In genomic region chr2:105680999-105681710, GRCm38 (mm10) we compare ENCODE assay signal across 11 mouse cellular contexts. TPM values are rescaled to one million over a fixed set of nuclear protein-coding genes. Genes with fewer than 3 reads are reported as not detected.
DNase-seq lines count a peak whose midpoint lies in the region; ATAC-seq and TF ChIP-seq lines count a peak whose summit lies in the region.
"Had no signal": no experiment of that assay in that cellular context is flagged by ENCODE, and none has a peak within 500 bp of the region (broad histone marks: within the 10 kb centered on the region; RNA-seq: fewer than 3 reads in every experiment).

No protein-coding gene starts in this region.

- no peak for ATAC-seq in embryonic facial prominence, embryonic 12.5 days (ENCODE audit: insufficient number of reproducible peaks, insufficient read depth, low FRiP score, low TSS enrichment)
- ATAC-seq in intestine, embryonic 14.5 days (replicated peaks; ENCODE audit: low FRiP score, low TSS enrichment, low read depth): no peak
- ATAC-seq in neural tube, embryonic 14.5 days (ENCODE audit: low read depth): peak; percentile 15; the same call in 1 of the 2 replicates
- ATAC-seq: inflammation-experienced regulatory T-cells, adult 6 months had no signal

- no peak for TF ChIP-seq CTCF in gastrocnemius, adult 2 months (IDR thresholded peaks at IDR 0.05)

- no peak overlapping the region for H3K9ac ChIP-seq in embryonic facial prominence, embryonic 12.5 days
- no peak overlapping the region for H3K9ac ChIP-seq in intestine, embryonic 14.5 days (ENCODE audit: low read length)
- H3K9ac ChIP-seq in neural tube, embryonic 14.5 days (replicated peaks; ENCODE audit: low read depth, low read length): no peak overlapping the region; the same call in 1 of the 2 replicates
- H3K9ac ChIP-seq: liver, embryonic 14.5 days had no signal

- H3K4me1 ChIP-seq in embryonic facial prominence, embryonic 12.5 days: peaks cover 12% of the 10 kb centered on the region
- peaks cover 3% of the 10 kb centered on the region; the same call in 1 of the 2 replicates for H3K4me1 ChIP-seq in intestine, embryonic 14.5 days (replicated peaks; ENCODE audit: control insufficient read depth, insufficient read depth, low read length)
- H3K4me1 ChIP-seq in neural tube, embryonic 14.5 days (ENCODE audit: control insufficient read depth, insufficient read depth, low read length): peaks cover 12% of the 10 kb centered on the region; the same call in 1 of the 2 replicates

- H3K4me3 ChIP-seq in embryonic facial prominence, embryonic 12.5 days: 0 out of 2 replicates have a peak overlapping the region, but pooled peaks have one; percentile 19
- H3K4me3 ChIP-seq in intestine, embryonic 14.5 days (ENCODE audit: low read depth, low read length): no peak overlapping the region
- H3K4me3 ChIP-seq in neural tube, embryonic 14.5 days (ENCODE audit: low read depth, low read length): peak overlapping the region; percentile 18
- no peak overlapping the region for H3K4me3 ChIP-seq in gastrocnemius, adult 2 months
- H3K4me3 ChIP-seq: erythroblast, embryonic 14.5 days had no signal

- peak; percentile 20 for DNase-seq in kidney, adult 18-20 months
- no peak for DNase-seq in kidney, postnatal 14 days
- peak; percentile 68 for DNase-seq in intestine, embryonic 14.5 days (ENCODE audit: low spot score)
- no peak for DNase-seq in gastrocnemius, adult 2 months
- DNase-seq in urinary bladder, postnatal 25 days (ENCODE audit: low spot score): no peak
- no peak for DNase-seq in kidney, postnatal 36 days

- H3K36me3 ChIP-seq in embryonic facial prominence, embryonic 12.5 days: no peaks in the 10 kb centered on the region
- H3K36me3 ChIP-seq in intestine, embryonic 14.5 days (ENCODE audit: control insufficient read depth, insufficient read depth, low read length): no peaks in the 10 kb centered on the region
- no peaks in the 10 kb centered on the region for H3K36me3 ChIP-seq in neural tube, embryonic 14.5 days (ENCODE audit: control insufficient read depth, insufficient read depth, low read length)

- H3K27me3 ChIP-seq in embryonic facial prominence, embryonic 12.5 days: peaks cover 81% of the 10 kb centered on the region
- peaks cover 100% of the 10 kb centered on the region for H3K27me3 ChIP-seq in intestine, embryonic 14.5 days (replicated peaks; ENCODE audit: control insufficient read depth, insufficient read depth, low read length)
- peaks cover 29% of the 10 kb centered on the region for H3K27me3 ChIP-seq in neural tube, embryonic 14.5 days (ENCODE audit: control insufficient read depth, insufficient read depth, low read length)

- intact Hi-C loops in gastrocnemius, adult 2 months (cut with DNase I): loop anchor here (10.0 kb wide), 1 partner anchor 224 kb away; the partner anchor contains the start of genes Elp4 and Immp1l

- WGBS in embryonic facial prominence, embryonic 12.5 days: 2% methylated on average over 30 of the region's 30 CpGs
- WGBS in intestine, embryonic 14.5 days: under 1% methylated on average over 30 of the region's 30 CpGs
- 5% methylated on average over 30 of the region's 30 CpGs for WGBS in neural tube, embryonic 14.5 days

- no peak overlapping the region for H3K27ac ChIP-seq in embryonic facial prominence, embryonic 12.5 days
- no peak overlapping the region for H3K27ac ChIP-seq in intestine, embryonic 14.5 days (ENCODE audit: low read depth)
- H3K27ac ChIP-seq in neural tube, embryonic 14.5 days (ENCODE audit: low read depth, low read length): 0 out of 2 replicates have a peak overlapping the region, but pooled peaks have one; percentile 34
- H3K27ac ChIP-seq in gastrocnemius, adult 2 months: no peak overlapping the region
- H3K27ac ChIP-seq: liver, embryonic 14.5 days had no signal

- no peaks in the 10 kb centered on the region for H3K9me3 ChIP-seq in embryonic facial prominence, embryonic 12.5 days
- H3K9me3 ChIP-seq in intestine, embryonic 14.5 days (ENCODE audit: control insufficient read depth, low read length): no peaks in the 10 kb centered on the region
- H3K9me3 ChIP-seq in neural tube, embryonic 14.5 days (ENCODE audit: control insufficient read depth, low read length): no peaks in the 10 kb centered on the region

- H3K4me2 ChIP-seq in embryonic facial prominence, embryonic 12.5 days (replicated peaks): peak overlapping the region; percentile 32
- H3K4me2 ChIP-seq in intestine, embryonic 14.5 days (ENCODE audit: low read length): no peak overlapping the region
- peak overlapping the region; percentile 36 for H3K4me2 ChIP-seq in neural tube, embryonic 14.5 days (ENCODE audit: low read depth, low read length)

RNA-seq across cellular contexts. Expression of gene Pax6, which starts 12.5 kb away (rescaled TPM):
- polyA plus RNA-seq in embryonic facial prominence, embryonic 12.5 days (2016; fragmentation: Nextera tagmentation; extraction: Ambion mirVana): 13.7 and 20.8 TPM in 2 replicates
- 0.19 and 2.2 TPM in 2 replicates for polyA plus RNA-seq in intestine, embryonic 14.5 days (2014; fragmentation: Nextera tagmentation; extraction: Ambion mirVana)
- polyA plus RNA-seq in neural tube, embryonic 14.5 days (2014; fragmentation: Nextera tagmentation; extraction: Ambion mirVana): 13.3 and 13.5 TPM in 2 replicates
- total RNA-seq in gastrocnemius, adult 2 months (2021): not detected

Comparison
In these comparisons a context has a peak if more than half of its experiments do, and no peak if none do; other contexts are left out.
1. DNase-seq: peak in kidney, adult 18-20 months (single experiment) and intestine, embryonic 14.5 days (single experiment); none in kidney, postnatal 14 days (single experiment), gastrocnemius, adult 2 months (single experiment), urinary bladder, postnatal 25 days (single experiment) and kidney, postnatal 36 days (0 of 2).
2. H3K4me3 ChIP-seq: peak in embryonic facial prominence, embryonic 12.5 days (single experiment) and neural tube, embryonic 14.5 days (single experiment); none in intestine, embryonic 14.5 days (single experiment) and gastrocnemius, adult 2 months (single experiment).